Mouse (Mus musculus) bone marrow macrophage, adult 2 months (primary cell): ENCODE measurements around the gene Tax1bp3.

Experiments
- CTCF ChIP-seq: IDR thresholded peaks from 2 replicates; pipeline ENCODE4 v1.5.1; 2012; ENCODE audit warnings: low read depth, mild to moderate bottlenecking, low read length, moderate library complexity
- POLR2A ChIP-seq: IDR thresholded peaks from 2 replicates; pipeline ENCODE4 v1.6.1; 2012; ENCODE audit warnings: mild to moderate bottlenecking, low read depth, low read length, borderline replicate concordance

DNA sequence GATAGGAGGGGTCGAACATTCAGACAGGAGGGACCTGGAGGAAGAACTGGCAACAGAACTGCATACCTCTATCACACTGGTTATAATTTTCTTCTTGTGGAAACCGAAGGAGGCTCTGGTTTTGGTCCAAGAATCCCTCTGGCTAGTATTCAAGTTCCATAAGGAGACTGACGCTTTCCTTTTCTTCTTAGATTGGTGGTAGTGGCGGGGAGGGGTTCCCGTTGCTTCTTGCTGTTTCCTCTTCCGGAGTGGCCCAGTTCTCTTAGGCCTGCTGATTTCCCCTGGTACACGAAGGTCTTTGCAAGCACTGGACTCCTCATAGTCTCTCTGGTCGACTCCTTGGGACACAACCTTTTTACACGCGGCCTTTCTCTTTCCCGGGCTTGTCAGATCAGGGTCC lies 39.8 kb upstream of the Tax1bp3 start:
- TF ChIP-seq CTCF (no peak), POLR2A (no peak)
